Mouse (Mus musculus): ENCODE results near the gene Syt1.

DNA sequence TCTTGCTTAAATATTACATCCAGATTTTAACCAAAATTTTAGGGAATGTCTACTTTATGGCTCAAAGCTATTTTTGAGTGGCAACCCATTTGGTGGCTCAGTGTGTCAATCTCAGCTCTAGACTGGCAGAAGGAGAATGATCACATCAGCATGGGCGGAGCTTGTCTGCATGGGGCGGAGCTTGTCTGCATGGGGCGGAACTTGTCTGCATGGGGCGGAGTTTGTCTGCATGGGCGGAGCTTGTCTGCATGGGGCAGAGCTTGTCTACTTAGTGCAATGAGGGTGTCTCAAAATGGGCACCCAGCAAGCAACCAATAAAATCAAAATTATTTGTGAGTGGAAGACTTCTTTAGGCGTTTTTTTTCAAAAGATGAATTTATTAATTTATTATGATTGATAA lies 117.5 kb downstream of the Syt1 start:
- no peak for TF ChIP-seq CTCF (IDR thresholded peaks at IDR 0.05)
- TF ChIP-seq POLR2A (IDR thresholded peaks at IDR 0.05; ENCODE audit: insufficient read depth, low read depth, low read length) = no peak
- no peak for TF ChIP-seq EP300 (IDR thresholded peaks at IDR 0.05; ENCODE audit: insufficient read depth, low read depth, low read length)
